Mouse (Mus musculus): ENCODE measurements at regions not wholly inside any gene's neighbourhood (a gene's known extent, or its start where the extent isn't known, plus 50 kb on each side); places are given as distances from the start of the nearest gene placed in this dataset.

- TF ChIP-seq POLR2A (IDR thresholded peaks at IDR 0.05; ENCODE audit: insufficient read depth, low read depth, low read length) (no peak), CTCF (IDR thresholded peaks at IDR 0.05; ENCODE audit: insufficient read depth, low read depth, low read length) (no peak)
Observed at GRCm38 (mm10) chr7:133477221-133477620, 124.7 kb downstream of the Tex36 start.

Measured in olfactory bulb, adult 2 months (tissue).